Mouse (Mus musculus) urinary bladder, postnatal 0 days (tissue): ENCODE measurements around the gene Cldnd2. TPM values are rescaled to one million over a fixed set of nuclear protein-coding genes. Genes with fewer than 3 reads are reported as not detected.

Experiments used
- microRNA-seq: library from miRNA; unstranded; fragments of <30 nt; microRNA quantifications from one replicate; pipeline ENCODE4, GENCODE M21; 2016
- polyA plus RNA-seq: library from polyadenylated mRNA; unstranded; fragments of >200 nt; fragmentation: Nextera tagmentation; extraction: Ambion mirVana; gene quantifications from 2 replicates; pipeline ENCODE4 v1.2.1, GENCODE M21; 2015

The Cldnd2 gene
- not detected in 2 replicates for polyA plus RNA-seq

DNA sequence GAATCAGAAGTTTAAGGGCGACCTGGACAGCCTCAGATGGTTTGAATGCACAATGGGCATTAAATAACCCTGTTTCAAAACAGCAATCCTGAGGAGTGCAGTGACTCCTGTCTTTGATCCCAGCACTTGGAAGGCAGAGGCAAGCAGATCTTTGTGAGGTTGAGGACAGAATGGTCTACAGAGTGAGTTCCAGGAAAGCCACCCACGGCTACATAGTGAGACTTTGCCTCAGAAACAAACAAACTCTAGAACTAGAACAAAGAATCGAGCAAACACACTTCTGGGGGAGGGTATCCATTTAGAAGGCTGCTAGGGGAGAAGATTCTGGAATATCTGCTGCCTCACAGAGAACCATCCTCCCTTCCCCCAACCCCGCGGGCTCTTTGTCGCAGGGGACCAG is at the start of gene Cldnd2:
TSS of gene Cldnd2 (plus strand) at position 301 of the 400 bp plus-strand sequence.

DNA sequence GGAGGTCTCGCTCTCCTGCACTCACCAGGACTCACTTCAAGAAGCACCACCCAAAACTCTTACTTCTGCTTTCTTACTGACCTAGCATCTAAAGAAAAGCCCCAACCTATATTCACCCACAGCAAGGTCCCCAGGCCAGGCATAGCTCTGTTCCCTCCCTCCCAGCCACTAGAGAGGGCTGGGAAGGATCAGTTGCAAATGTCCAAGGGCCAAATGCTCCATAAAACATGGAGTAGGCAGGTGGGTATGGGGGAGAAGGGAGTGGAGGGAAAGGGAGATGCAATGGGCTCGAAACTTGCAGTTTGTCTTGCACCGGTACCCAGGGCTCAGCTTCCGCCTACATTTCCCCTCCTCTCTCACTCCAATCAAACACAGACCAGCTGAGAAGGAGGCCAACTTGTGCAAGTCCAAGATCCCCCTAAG is 32.4 kb upstream of the Cldnd2 start, which contains the start of gene Siglecg:
TSS of gene Siglecg (plus strand) at position 74 of the 423 bp plus-strand sequence.

GRCm38 (mm10) chr7:43427406-43427805 is 13.2 kb upstream of the Cldnd2 start, which contains the start of gene Lim2:
Lim2 (plus strand) TSS chr7:43427670.

DNA sequence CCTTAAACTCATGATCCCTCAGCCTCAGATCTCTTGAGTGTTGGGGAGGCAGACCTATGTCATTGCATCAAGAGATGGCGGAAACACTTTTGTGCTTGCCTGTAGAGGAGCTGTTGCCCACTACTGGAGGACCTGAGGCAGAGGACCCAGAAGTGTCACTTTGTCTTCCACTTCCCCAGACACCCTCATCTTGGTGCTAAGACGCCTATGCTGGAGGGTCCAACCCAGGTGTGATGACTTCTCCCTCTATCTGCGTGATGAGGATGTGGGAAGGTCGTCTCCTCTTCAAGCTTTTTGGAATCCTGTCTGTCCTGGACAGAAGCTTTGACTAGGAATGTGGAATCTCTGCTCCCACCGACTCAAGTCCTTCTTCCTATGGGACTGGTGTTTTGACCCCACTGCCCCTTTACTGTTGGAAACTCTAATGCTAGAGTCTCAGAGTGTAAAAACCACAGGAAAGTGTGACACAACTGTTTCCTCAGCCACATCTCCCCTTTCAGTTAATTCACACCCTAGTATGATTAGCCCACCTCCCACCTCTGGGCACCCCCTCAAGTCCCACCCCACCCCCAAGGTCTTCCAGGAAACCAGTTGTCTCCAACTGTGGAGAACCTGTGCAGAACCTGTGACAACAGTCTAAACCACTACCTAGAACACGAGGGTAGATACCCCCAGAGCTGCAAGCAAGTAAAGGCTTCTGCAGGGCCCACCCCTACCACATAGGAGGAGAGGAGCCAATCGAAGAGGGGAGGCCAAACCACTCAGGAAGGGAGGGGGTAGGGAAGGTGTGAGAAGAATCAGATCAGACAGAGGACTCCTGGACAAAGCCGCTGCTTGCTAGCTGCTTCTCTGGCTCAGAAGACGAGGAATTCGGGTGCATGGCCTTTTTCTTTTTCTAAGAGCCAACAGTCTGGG is 4.0 kb upstream of the Cldnd2 start, which contains the start of gene Nkg7:
TSS of gene Nkg7 (plus strand) at position 733 of the 915 bp plus-strand sequence.

GRCm38 (mm10) chr7:43443917-43444293 is 3.3 kb downstream of the Cldnd2 start, which contains the start of the genes Etfb and Gm45233:
Etfb (plus strand) TSS chr7:43444083.
Gm45233 (plus strand) TSS chr7:43444128.

GRCm38 (mm10) chr7:43462851-43463250 is 22.3 kb downstream of the Cldnd2 start, which contains the start of gene Vsig10l:
Vsig10l (plus strand) TSS chr7:43463151.

GRCm38 (mm10) chr7:43489631-43490125 is 49.1 kb downstream of the Cldnd2 start, which contains the start of gene Iglon5:
Iglon5 (minus strand) TSS chr7:43490075.

Small RNAs within 50 kb of the gene (microRNA-seq; reads per million reads assigned to microRNA genes)
- 1.9 reads per million for gene Mir7051

Other genes starting within 250 kb of the Cldnd2 start
- gene Zfp715, start 127.5 kb upstream of the Cldnd2 start, polyA plus RNA-seq, result 5.1 and 5.7 TPM in 2 replicates
- 0.10 and 0.47 TPM in 2 replicates for gene Siglecf, start 89.4 kb upstream of the Cldnd2 start, polyA plus RNA-seq
- gene Siglecg, start 32.6 kb upstream of the Cldnd2 start, polyA plus RNA-seq, result 0.25 and 0.34 TPM in 2 replicates
- not detected in 2 replicates for gene Lim2, start 13.1 kb upstream of the Cldnd2 start, polyA plus RNA-seq
- 0.75 and 0.80 TPM in 2 replicates for gene Nkg7, start 3.7 kb upstream of the Cldnd2 start, polyA plus RNA-seq
- gene Etfb, start 3.3 kb downstream of the Cldnd2 start, polyA plus RNA-seq, result 302 and 307 TPM in 2 replicates
- gene Gm45233, start 3.3 kb downstream of the Cldnd2 start, polyA plus RNA-seq, result 0.17 TPM in 1 of 2 replicates, not detected in the other
- 4.6 and 5.0 TPM in 2 replicates for gene Vsig10l, start 22.4 kb downstream of the Cldnd2 start, polyA plus RNA-seq
- gene Iglon5, start 49.3 kb downstream of the Cldnd2 start, polyA plus RNA-seq, result 0.11 and 0.19 TPM in 2 replicates
- gene 4931406B18Rik, start 65.2 kb downstream of the Cldnd2 start, polyA plus RNA-seq, result not detected in 2 replicates
- gene Cd33, start 103.6 kb downstream of the Cldnd2 start, polyA plus RNA-seq, result 2.0 and 5.1 TPM in 2 replicates
- gene Zfp658, start 121.5 kb downstream of the Cldnd2 start, polyA plus RNA-seq, result 1.00 and 1.0 TPM in 2 replicates
- 4.7 and 6.3 TPM in 2 replicates for gene Zfp719, start 138.8 kb downstream of the Cldnd2 start, polyA plus RNA-seq
- 0.07 TPM in 1 of 2 replicates, not detected in the other for gene Zfp819, start 166.4 kb downstream of the Cldnd2 start, polyA plus RNA-seq
- not detected in 2 replicates for gene Ceacam18, start 193.9 kb downstream of the Cldnd2 start, polyA plus RNA-seq
- gene Siglece, start 219.4 kb downstream of the Cldnd2 start, polyA plus RNA-seq, result 0.70 and 1.1 TPM in 2 replicates
- gene Ctu1, start 231.2 kb downstream of the Cldnd2 start, polyA plus RNA-seq, result 7.5 and 8.4 TPM in 2 replicates
- 0.14 TPM in 1 of 2 replicates, not detected in the other for gene Klk14, start 249.6 kb downstream of the Cldnd2 start, polyA plus RNA-seq